Mouse (Mus musculus) CH12.LX (cell line): ENCODE results near the gene Mcrs1. TPM values are rescaled to one million over a fixed set of nuclear protein-coding genes. Genes with fewer than 3 reads are reported as not detected.

Source experiments
- DNase-seq: peaks from one replicate; pipeline ENCODE4 v3.0.0-alpha.2; 2013; ENCODE audit errors: extremely low read depth
- H3K27ac ChIP-seq: 2 replicates; pipeline ENCODE4 v1.5.1; 2012; ENCODE audit warnings: low read depth, mild to moderate bottlenecking, control low read depth, moderate library complexity; ENCODE audit not compliant: insufficient read depth
- H3K27me3 ChIP-seq: replicated peaks from 2 replicates; pipeline ENCODE3; 2012; ENCODE audit warnings: inconsistent platforms
- H3K36me3 ChIP-seq, 2 experiments: replicated peaks in 1 of 2; 2 replicates each; pipeline versions ENCODE3 to v1.6.1; 2012; ENCODE audit warnings: inconsistent platforms in 1 of 2, low read length in 1 of 2, mild to moderate bottlenecking in 1 of 2, mixed read lengths in 1 of 2, moderate library complexity in 1 of 2; ENCODE audit not compliant: control insufficient read depth in 1 of 2, insufficient read depth in 1 of 2
- H3K4me1 ChIP-seq, 2 experiments: 2 replicates each; pipeline ENCODE4 v1.6.1; 2012; ENCODE audit warnings: inconsistent platforms in 1 of 2, moderate library complexity in 1 of 2; ENCODE audit not compliant: insufficient read depth in 2 of 2, control insufficient read depth in 1 of 2
- H3K4me2 ChIP-seq: 2 replicates; pipeline ENCODE4 v1.6.1; 2012; ENCODE audit warnings: low read depth, mild to moderate bottlenecking, control low read depth; ENCODE audit not compliant: poor library complexity, insufficient read depth, severe bottlenecking
- H3K4me3 ChIP-seq, 3 experiments: fragments of 150-350 bp in 1 of 3; sonication (generic) in 1 of 3; replicated peaks in 1 of 3; 2 replicates each; pipeline versions ENCODE3 to v1.5.1; 2011 to 2012; ENCODE audit warnings: low read depth in 2 of 3, low read length in 2 of 3, mild to moderate bottlenecking in 2 of 3, moderate library complexity in 2 of 3, control low read depth in 1 of 3, improper control_type of control experiment in 1 of 3, inconsistent platforms in 1 of 3, mixed read lengths in 1 of 3; ENCODE audit not compliant: poor library complexity in 1 of 3
- H3K79me2 ChIP-seq: replicated peaks from 2 replicates; pipeline ENCODE4 v1.6.1; 2012; ENCODE audit warnings: mild to moderate bottlenecking, moderate library complexity; ENCODE audit not compliant: control insufficient read depth, poor library complexity, insufficient read depth, severe bottlenecking; ENCODE audit errors: extremely low read depth
- H3K9ac ChIP-seq: 2 replicates; pipeline ENCODE4 v1.6.1; 2012; ENCODE audit warnings: low read depth, mild to moderate bottlenecking, control low read depth, moderate library complexity; ENCODE audit not compliant: insufficient read depth
- H3K9me3 ChIP-seq: replicated peaks from 2 replicates; pipeline ENCODE3; 2012; ENCODE audit warnings: low read length, inconsistent platforms, mixed read lengths
- GABPA ChIP-seq: IDR thresholded peaks from 2 replicates; pipeline ENCODE4 v1.6.1; 2012; ENCODE audit warnings: low read depth, low read length, improper control_type of control experiment, inconsistent platforms; ENCODE audit not compliant: insufficient replicate concordance
- JUND ChIP-seq: conservative IDR thresholded peaks from 2 replicates; pipeline ENCODE4 v1.6.1; 2011; ENCODE audit warnings: low read depth, low read length, improper control_type of control experiment
- MAFK ChIP-seq: IDR thresholded peaks from 2 replicates; pipeline ENCODE4 v1.6.1; 2011; ENCODE audit warnings: low read length, improper control_type of control experiment; ENCODE audit not compliant: insufficient replicate concordance
- MEF2A ChIP-seq: IDR thresholded peaks from 2 replicates; pipeline ENCODE4 v1.6.1; 2014; ENCODE audit warnings: low read depth, mild to moderate bottlenecking, inconsistent platforms, low read length, improper control_type of control experiment, borderline replicate concordance
- POLR2A ChIP-seq: IDR thresholded peaks from 2 replicates; pipeline ENCODE4 v1.6.1; 2011; ENCODE audit warnings: low read depth, mild to moderate bottlenecking, improper control_type of control experiment, low read length
- POLR2AphosphoS2 ChIP-seq: IDR thresholded peaks from 2 replicates; pipeline ENCODE4 v1.6.1; 2011; ENCODE audit warnings: low read depth, low read length, improper control_type of control experiment
- dilution Hi-C: fragments of 300-500 bp; cut with MboI; formaldehyde crosslinking; loops from 2 replicates; pipeline ENCODE4 v1.14.3; 2020; ENCODE audit warnings: low sequenced_read_pairs; ENCODE audit not compliant: extremely low pct_unique_long_range_greater_than_20kb, extremely low pct_ligation_motif_present
- in situ Hi-C: fragments of 300-500 bp; cut with MboI; formaldehyde crosslinking; loops from 3 replicates; pipeline ENCODE4 v1.14.3; 2019; ENCODE audit warnings: low sequenced_read_pairs, low pct_ligation_motif_present, low pct_unique_long_range_greater_than_20kb, mixed read lengths
- polyA plus RNA-seq: library from polyadenylated mRNA; unstranded; fragments of >175 nt; gene quantifications from 2 replicates; pipeline ENCODE4 v1.2.1, GENCODE M21; 2012; ENCODE audit warnings: low read depth; ENCODE audit not compliant: insufficient read length
- total RNA-seq, 2 experiments: library from RNA; depleted of rRNA; stranded (reverse); fragments of 300-350 nt in 1 of 2; fragments of >200 nt in 1 of 2; gene quantifications; 2 replicates each; pipeline ENCODE4 v1.2.3; 2012 to 2014

Gene Mcrs1
- total and polyA plus RNA-seq, 3 experiments, result 75.9 to 105 (median 85.1) TPM

- H3K27me3 ChIP-seq, result peaks cover 89% of the 10 kb centered on the region
- H3K4me1 ChIP-seq, result peaks cover 0 to 9% of the 10 kb centered on the region in 2 experiments; a peak in 2 of 4 replicates
- dilution Hi-C loops, result no loop called here
- in situ Hi-C loops, result no loop called here
- H3K4me2 ChIP-seq, result no peak overlapping the region
- H3K27ac ChIP-seq, result no peak overlapping the region
- peaks cover 3% of the 10 kb centered on the region for H3K9me3 ChIP-seq
- no peaks in the 10 kb centered on the region for H3K79me2 ChIP-seq
- no peak overlapping the region for H3K9ac ChIP-seq
- no peak for TF ChIP-seq MEF2A
- no peak for DNase-seq
- H3K4me3 ChIP-seq, result no peak overlapping the region
- H3K36me3 ChIP-seq, result no peaks in the 10 kb centered on the region
Measured at GRCm38 (mm10) chr15:99231998-99232397, 19.8 kb downstream of the Mcrs1 start.

- in situ Hi-C loops (no loop called here), dilution Hi-C loops (no loop called here)
- no peak overlapping the region for H3K9ac ChIP-seq
- H3K4me2 ChIP-seq, result no peak overlapping the region
- no peaks in the 10 kb centered on the region for H3K36me3 ChIP-seq
- peaks cover 97% of the 10 kb centered on the region for H3K27me3 ChIP-seq
- H3K4me1 ChIP-seq, result peaks cover 0 to 21% of the 10 kb centered on the region in 2 experiments; a peak in 2 of 4 replicates
- no peak overlapping the region for H3K4me3 ChIP-seq
- no peak overlapping the region for H3K27ac ChIP-seq
- H3K9me3 ChIP-seq, result no peaks in the 10 kb centered on the region
- no peak for DNase-seq
- TF ChIP-seq GABPA, result no peak
- no peak for TF ChIP-seq POLR2A
- TF ChIP-seq POLR2AphosphoS2, result no peak
- H3K79me2 ChIP-seq, result no peaks in the 10 kb centered on the region
Measured at GRCm38 (mm10) chr15:99226090-99226489, 25.7 kb downstream of the Mcrs1 start.

- in situ Hi-C loops, result no loop called here
- H3K36me3 ChIP-seq, result no peaks in the 10 kb centered on the region
- no peak overlapping the region for H3K4me2 ChIP-seq
- H3K9ac ChIP-seq, result no peak overlapping the region
- H3K27me3 ChIP-seq, result peaks cover 96% of the 10 kb centered on the region
- no peak overlapping the region for H3K27ac ChIP-seq
- peaks cover 0 to 18% of the 10 kb centered on the region in 2 experiments; a peak in 2 of 4 replicates for H3K4me1 ChIP-seq
- H3K9me3 ChIP-seq, result no peaks in the 10 kb centered on the region
- no peak for DNase-seq
- TF ChIP-seq MAFK (0 out of 2 replicates have a peak, but pooled peaks have one; percentile 20), JUND (no peak), POLR2A (no peak)
- dilution Hi-C loops, result no loop called here
- H3K79me2 ChIP-seq, result no peaks in the 10 kb centered on the region
- H3K4me3 ChIP-seq, result no peak overlapping the region
Measured at GRCm38 (mm10) chr15:99225081-99225810, 26.5 kb downstream of the Mcrs1 start.
